Comparison of ENCODE assay signal across 1 mouse cellular context in the genomic region with DNA sequence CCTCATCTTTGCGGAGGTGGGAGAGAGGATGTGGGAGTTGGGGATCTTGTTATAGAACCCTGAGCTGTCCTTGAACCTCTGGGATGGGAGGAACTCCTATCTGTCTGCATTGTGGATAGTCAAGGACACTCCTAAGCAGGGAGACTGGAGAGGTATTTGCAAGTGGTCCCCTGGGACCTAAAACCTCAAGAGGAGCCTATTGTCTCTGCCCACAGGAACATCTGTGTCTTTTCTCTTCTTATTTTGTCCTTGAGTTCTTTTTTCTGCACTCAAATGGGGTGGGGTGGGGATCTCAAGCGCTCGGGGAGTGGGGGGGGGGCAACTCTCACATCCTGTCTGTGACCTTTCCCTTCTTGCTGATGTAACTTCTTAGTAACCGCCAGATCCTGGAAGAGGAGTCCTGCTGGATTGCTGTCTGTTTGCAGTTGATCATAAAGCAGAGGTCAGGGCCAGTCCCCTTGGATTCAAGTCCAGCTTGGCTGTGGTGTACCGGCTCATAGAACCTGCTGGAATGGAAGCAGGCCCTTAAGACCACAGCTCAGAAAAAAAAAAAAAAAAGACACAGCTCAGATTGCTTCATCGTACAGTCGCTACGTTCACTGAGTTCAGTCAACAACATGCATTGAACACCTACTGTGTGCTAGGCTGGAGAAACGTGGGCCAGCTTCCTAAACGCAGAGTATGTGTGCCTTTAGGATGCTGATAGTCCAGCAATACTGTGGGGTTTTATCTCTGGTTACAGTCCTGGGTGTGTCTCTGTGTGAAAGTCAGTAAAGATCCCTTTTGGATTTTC.
TF ChIP-seq lines count a peak whose summit lies in the region.

No protein-coding gene starts in this region.

TF ChIP-seq in myocyte, 11 proteins besides CTCF, POLR2A, EP300 and RAD21 (continued from another document):
- TF ChIP-seq TCF3 (IDR thresholded peaks at IDR 0.05; ENCODE audit: insufficient read length, low read depth) (no peak), MYOG (IDR thresholded peaks at IDR 0.05; ENCODE audit: control insufficient read depth in 1 of 3, insufficient read depth in 1 of 3, insufficient read length in 2 of 3, low read depth in 2 of 3) (no peak)
TF ChIP-seq in myocyte: peak in this region for 3.
